Mouse (Mus musculus) right cerebral cortex, postnatal 14 days (tissue): ENCODE results near the gene Pnpla6.
A peak's percentile ranks its signal among the peaks of the same experiment; 100 is the strongest.
"Not testable (repeated sequence)": the region's sequence is repeated elsewhere in the genome, so short reads cannot be mapped to it uniquely, and the experiment has no call there.

Source experiments
- DNase-seq: peaks from one replicate; pipeline ENCODE4 v3.0.0; 2022

The Pnpla6 gene

GRCm38 (mm10) chr8:3579390-3580364 is 64.5 kb downstream of the Pnpla6 start:
- DNase-seq: no peak

- not testable (repeated sequence) for DNase-seq
These were observed 66.8 kb downstream of the Pnpla6 start for GRCm38 (mm10) chr8:3581961-3582360.

GRCm38 (mm10) chr8:3586452-3586851 is 71.3 kb downstream of the Pnpla6 start:
- no peak for DNase-seq

GRCm38 (mm10) chr8:3586993-3587390 is 71.8 kb downstream of the Pnpla6 start, which contains the start of gene Camsap3:
Gene Camsap3 (plus strand): TSS chr8:3587293.
- no peak for DNase-seq

GRCm38 (mm10) chr8:3587391-3588257 is 72.4 kb downstream of the Pnpla6 start:
- peak; percentile 72 for DNase-seq

- DNase-seq: no peak
These were observed 73.1 kb downstream of the Pnpla6 start for GRCm38 (mm10) chr8:3588258-3588633.

- no peak for DNase-seq
These were observed 78.3 kb downstream of the Pnpla6 start for GRCm38 (mm10) chr8:3593470-3593869.
